Mouse (Mus musculus) layer of hippocampus, adult 2 months (tissue): ENCODE results near the gene Repin1. TPM values are rescaled to one million over a fixed set of nuclear protein-coding genes. Genes with fewer than 3 reads are reported as not detected.
"Not testable (repeated sequence)": the region's sequence is repeated elsewhere in the genome, so short reads cannot be mapped to it uniquely, and the experiment has no call there.

Experiments used
- DNase-seq, 2 experiments: peaks; one replicate each; pipeline ENCODE4 v3.0.0; 2022; ENCODE audit warnings: low spot score in 2 of 2
- H3K27ac ChIP-seq: fragments of 200-600 bp; 2 replicates; pipeline ENCODE4 v1.8.1; 2022
- H3K4me3 ChIP-seq: fragments of 200-600 bp; 2 replicates; pipeline ENCODE4 v1.8.1; 2022; ENCODE audit warnings: mild to moderate bottlenecking
- CTCF ChIP-seq: fragments of 200-600 bp; conservative IDR thresholded peaks from 2 replicates; pipeline ENCODE4 v1.8.1; 2022; ENCODE audit warnings: antibody characterized with exemption, mild to moderate bottlenecking, moderate library complexity
- total RNA-seq, 2 experiments: library from RNA; stranded (reverse); gene quantifications; 2 replicates each; pipeline ENCODE4 v1.2.3; 2021

The Repin1 gene
- total RNA-seq, 2 experiments from 2014 or later = 48.6 to 53.1 TPM

DNA sequence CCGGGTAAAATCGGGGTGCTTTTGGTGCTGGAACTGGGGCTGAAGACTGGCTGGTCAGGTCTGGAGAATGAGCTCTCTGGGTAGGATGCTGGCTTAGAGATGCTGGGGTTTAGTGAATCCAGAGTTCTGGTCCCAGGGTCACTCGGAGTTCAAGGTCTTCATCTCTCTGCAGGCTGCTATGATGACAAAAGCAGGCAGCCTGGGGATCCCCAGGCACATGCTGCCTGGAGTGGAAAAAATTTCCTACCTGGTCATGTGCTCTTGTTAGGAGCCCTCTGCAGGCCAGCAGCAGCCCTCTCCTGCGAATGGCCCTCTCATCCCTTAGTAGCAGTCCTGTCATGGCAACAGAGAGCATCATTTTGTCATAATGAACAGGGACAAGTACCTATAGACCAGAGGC is 19.8 kb downstream of the Repin1 start:
- no peak for TF ChIP-seq CTCF
- Histone ChIP-seq H3K27ac (no peak overlapping the region), H3K4me3 (no peak overlapping the region)
- DNase-seq = no peak

DNA sequence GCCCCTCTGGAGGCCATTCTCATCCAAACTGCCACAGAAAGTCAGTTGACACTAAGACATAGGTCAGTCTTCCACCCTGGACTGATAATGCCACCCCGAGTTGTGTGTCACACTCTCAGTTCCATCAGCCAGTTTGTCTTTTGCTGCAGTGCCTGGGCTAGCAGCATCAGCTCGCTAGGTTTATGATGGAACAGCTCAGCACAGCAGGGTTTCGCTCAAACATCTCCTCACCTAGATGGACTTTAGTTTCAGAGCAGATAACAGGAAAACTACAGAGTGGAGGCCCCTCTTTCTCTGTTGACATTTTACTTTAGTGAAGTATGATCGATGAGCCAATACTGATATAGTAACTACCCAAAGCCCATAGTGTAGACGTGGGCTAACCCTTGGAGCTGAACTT is 21.1 kb downstream of the Repin1 start:
- Histone ChIP-seq H3K27ac (no peak overlapping the region), H3K4me3 (no peak overlapping the region)
- DNase-seq = no peak
- no peak for TF ChIP-seq CTCF

DNA sequence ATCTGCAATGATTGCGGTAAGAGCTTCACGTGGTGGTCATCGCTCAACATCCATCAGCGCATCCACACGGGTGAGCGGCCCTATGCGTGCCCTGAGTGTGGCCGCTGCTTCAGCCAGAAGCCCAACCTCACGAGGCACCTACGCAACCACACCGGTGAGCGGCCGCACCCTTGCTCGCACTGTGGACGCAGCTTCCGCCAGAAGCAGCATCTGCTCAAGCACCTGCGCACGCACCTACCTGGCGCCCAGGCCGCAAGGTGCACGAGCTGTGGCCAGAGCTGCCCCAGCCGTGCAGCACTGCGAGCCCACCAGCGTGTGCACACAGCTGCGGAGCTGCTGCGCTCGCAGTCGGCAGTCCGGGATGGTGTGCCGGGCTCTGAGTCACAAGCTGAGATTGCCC is 26.3 kb downstream of the Repin1 start:
- no peak for TF ChIP-seq CTCF
- no peak for DNase-seq
- no peak overlapping the region for H3K4me3 ChIP-seq

DNA sequence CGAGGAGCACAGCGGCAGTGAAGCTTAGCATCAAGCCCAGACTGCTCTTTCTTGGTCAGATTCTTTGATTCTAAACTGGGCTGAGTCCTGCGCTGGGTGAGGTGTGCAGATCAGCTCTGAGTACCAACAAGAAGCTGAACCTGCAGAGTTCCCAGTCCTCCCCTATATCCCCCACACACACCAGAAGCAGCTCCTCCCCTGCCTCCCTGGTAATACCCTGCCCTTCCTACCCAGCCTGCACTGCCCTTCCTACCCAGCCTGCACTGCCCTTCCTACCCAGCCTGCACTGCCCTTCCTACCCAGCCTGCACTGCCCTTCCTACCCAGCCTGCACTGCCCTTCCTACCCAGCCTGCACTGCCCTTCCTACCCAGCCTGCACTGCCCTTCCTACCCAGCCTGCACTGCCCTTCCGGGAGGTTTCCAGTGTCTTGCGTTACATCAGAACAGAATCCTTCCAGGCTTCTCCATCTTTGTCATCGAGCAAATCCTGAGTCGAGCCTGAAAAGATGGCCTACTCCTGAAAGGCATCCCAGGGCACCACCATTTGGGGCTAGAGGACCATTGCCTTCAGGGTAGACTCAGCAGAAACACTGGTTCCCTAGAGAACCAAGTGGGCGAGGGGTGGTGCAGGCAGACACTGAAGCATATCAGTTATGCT is 28.6 kb downstream of the Repin1 start:
- not testable (repeated sequence) for H3K27ac ChIP-seq, H3K4me3 ChIP-seq

More for the DNA sequence above, 26.3 kb downstream of the Repin1 start:
- no peak overlapping the region for H3K27ac ChIP-seq

DNA sequence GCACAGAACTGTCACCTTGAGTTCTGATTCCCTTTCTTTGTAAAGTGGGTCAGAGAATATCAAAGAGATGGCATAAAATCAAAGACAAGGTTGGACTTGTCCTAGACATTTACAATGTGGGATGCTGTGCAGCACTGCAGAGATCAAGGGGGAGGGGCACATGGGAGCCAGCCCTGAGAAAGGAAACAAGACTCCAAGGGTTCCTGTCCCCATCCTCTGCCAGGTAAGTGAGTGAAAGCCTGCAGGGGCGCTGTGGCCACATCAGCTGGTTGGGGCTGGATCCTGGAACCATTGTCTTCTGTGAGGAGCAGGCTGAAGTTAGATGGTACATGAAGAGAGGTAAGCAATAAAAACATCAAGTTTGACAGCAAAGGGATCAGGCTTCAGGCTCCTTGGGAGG is 29.8 kb downstream of the Repin1 start:
- DNase-seq = no peak
- no peak overlapping the region for H3K4me3 ChIP-seq

More for the DNA sequence above, 28.6 kb downstream of the Repin1 start:
- DNase-seq = not testable (repeated sequence)

DNA sequence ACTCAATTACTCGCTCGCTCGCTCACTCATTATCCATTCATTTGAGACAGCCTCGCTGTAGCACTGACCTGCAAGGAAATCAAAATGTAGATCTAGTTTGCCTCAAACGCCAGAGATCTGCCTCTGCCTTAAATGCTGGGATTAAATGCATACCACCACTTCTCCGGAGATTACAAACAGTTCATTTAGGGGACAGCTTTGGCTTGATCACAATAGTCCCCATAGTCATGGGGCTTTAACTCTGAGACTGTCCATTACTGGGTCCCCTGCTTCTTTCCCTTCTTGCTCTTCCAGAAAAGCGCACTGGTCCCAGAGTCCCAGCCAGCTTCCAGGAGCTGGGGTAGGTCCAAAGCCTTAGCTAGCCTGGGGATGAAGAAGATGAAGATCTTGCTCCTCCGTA is 32.8 kb downstream of the Repin1 start, which contains the start of gene AI854703:
Gene AI854703 (plus strand): TSS at position 301 of the 400 bp plus-strand sequence.
- H3K27ac ChIP-seq = peak within 1 kb of the TSS; percentile 80
- no peak for TF ChIP-seq CTCF
- H3K4me3 ChIP-seq = peak within 1 kb of the TSS; percentile 73
- no peak for DNase-seq

More for the DNA sequence above, 29.8 kb downstream of the Repin1 start:
- TF ChIP-seq CTCF = peak; percentile 21; the same call in 1 of the 2 replicates
- H3K27ac ChIP-seq = no peak overlapping the region

DNA sequence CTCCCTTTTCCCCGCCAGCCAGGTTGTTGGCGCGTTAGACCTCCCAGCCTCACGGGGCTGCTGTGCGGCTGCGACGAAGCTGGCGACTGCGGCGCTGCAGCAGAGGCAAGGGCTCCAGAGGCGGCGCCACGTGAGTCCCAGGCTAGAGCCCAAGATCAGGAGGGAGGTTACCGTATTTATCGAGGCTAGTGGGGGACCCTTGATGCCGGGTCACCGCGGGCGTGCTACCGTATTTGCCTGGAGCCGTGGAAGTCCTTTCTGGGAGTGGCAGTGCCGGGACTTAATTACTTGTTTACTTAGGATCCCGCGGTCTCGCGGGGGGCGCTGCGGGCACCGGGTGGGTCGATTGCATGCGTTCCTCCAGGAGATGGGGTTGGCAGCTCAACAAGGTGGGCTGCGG is 33.3 kb downstream of the Repin1 start:
- peak; percentile 64 for DNase-seq
- H3K27ac ChIP-seq = peak overlapping the region; percentile 80
- TF ChIP-seq CTCF = peak; percentile 52
- peak overlapping the region; percentile 73 for H3K4me3 ChIP-seq

DNA sequence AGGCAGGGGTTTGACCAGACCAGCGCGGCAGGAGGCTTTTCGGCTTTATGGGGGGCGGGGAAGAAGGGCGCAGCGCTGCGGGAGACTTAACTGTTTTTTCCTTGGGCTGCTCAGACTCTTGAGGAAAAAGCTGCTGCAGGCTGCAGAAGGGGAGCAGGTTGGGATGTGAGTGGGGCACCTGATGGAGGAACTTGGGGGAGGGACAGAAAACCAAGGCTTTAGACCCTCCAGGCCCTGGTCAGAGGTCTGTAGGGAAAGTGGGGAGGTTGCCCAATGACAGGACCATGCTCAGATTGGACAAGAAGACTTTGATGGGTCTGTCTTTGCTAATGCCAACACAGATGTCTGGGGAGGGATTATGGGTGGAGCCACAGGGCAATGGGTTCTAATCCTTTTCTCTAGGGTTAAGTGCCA is 33.8 kb downstream of the Repin1 start:
- Histone ChIP-seq H3K27ac (peak overlapping the region; percentile 80), H3K4me3 (peak overlapping the region; percentile 73)
- DNase-seq = no peak
- no peak for TF ChIP-seq CTCF

DNA sequence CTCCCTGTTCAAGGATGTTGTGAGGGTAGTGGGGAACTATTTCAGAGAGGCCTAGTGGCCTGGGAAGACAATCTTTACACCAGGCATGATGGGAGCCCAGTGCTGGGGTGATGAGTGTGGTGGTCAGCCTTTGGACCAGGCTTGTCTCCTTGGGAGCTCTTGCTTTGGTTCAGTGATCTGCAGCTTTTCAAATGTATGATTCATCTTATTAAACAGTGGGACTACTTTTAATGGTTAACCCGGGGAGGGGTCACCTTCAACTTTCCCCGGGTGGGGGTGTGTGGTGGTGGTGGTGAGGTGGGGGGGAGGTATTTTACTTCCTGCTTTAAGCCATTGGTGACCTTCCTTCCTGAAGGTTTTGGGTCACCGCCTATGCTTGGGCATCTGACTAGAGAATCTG is 34.7 kb downstream of the Repin1 start:
- peak overlapping the region; percentile 80; the same call in 1 of the 2 replicates for H3K27ac ChIP-seq
- no peak for TF ChIP-seq CTCF
- no peak for DNase-seq
- H3K4me3 ChIP-seq = no peak overlapping the region

DNA sequence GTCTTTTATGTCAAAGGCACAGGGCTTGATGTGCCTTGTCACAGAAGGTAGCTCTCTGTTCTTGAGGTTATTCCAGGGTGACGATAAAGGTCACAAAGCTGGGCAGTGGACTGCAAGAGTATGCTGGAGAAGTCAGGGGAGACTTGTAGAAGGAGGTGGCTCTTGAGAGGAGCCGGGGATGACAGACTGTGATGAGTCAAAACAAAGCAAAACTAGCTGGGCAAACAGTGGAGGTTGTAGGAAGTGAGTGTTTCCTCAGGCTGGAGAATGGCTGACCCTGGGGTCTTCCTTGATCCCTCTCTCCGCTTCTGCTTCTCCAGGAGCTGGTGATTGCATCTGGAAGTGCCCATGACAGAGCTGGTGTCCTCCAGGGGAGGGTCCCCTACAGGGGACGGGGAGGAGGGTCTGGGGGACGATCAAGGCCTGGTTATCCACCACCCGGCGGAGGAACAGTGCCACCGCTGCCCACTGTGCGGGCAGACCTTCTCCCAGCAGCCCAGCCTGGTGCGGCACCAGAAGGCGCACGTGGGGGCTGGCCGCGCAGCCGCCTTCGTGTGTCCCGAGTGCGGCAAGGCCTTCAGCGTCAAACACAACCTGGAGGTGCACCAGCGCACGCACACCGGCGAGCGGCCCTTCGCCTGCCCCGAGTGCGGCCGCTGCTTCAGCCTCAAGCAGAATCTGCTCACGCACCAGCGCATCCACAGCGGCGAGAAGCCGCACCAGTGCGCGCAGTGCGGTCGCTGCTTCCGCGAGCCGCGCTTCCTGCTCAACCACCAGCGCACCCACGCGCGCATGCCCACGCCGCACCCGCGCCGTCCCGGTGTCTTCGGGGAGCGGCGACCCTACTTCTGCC is 35.4 kb downstream of the Repin1 start:
- peak overlapping the region; percentile 92 for H3K27ac ChIP-seq
- H3K4me3 ChIP-seq = peak overlapping the region; percentile 65
- DNase-seq = peak; percentile 34 to 43
- TF ChIP-seq CTCF = peak; percentile 7; the same call in 1 of the 2 replicates

DNA sequence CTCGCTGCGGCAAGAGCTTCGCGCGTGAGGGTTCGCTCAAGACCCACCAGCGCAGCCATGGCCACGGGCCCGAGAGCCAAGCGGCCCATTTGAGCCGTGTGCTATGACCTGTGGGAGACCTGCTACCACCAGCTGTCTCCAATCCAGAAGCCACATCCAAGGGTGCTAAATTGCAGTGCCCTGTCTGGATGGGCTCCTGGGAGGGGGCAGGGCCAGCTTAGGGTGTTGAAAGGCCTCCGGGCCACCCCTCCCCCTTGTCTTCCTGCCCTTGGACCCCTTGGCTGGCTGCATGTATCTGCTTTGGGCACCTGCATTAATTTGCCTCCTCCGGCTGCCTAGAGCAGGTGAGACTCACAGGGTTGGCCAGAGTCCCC is 36.0 kb downstream of the Repin1 start:
- Histone ChIP-seq H3K4me3 (peak overlapping the region; percentile 65), H3K27ac (peak overlapping the region; percentile 92)
- no peak for TF ChIP-seq CTCF
- DNase-seq = peak in 1 of 2 experiments; percentile 11

DNA sequence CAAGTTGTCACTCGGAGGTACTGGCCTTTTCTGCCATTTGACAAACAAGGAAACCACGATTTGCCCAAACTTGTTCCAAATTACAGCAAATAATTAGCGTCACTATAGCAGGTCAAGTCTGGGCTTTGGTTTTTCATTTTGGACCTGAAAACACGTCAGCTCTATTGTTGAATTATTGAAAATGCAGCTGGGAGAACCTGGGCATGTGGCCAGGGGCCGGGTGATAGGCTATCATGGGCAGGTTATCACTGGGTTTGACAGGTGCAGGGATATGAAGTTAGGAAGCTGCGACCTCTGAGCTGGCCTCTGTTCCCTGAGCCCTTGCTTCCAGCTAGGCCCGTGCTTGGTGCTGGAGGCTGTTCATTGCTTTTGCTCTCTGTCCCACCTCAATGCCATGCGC is 37.1 kb downstream of the Repin1 start:
- no peak overlapping the region for H3K4me3 ChIP-seq
- TF ChIP-seq CTCF = no peak
- H3K27ac ChIP-seq = no peak overlapping the region
- no peak for DNase-seq

DNA sequence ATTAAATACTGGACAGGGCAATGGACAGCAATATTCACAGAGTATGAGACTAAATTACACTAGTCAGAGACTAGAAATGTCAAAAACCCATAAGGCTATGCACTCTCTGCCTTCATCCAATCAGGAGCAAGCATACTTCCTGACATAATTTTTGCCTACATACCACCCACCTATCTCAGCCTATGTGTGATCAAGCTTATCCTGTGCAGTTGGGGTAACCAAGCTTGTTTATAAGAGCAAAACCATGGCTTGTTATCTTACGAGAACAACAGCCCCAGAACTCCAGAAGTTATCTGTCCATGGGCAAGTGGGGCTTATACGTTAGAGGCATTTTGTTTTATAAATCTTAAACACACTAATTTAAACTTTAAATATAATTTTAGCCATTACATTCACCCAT is 41.4 kb downstream of the Repin1 start:
- Histone ChIP-seq H3K27ac (no peak overlapping the region), H3K4me3 (no peak overlapping the region)
- DNase-seq = no peak
- TF ChIP-seq CTCF = no peak
